Mouse (Mus musculus) c-Kit-positive CD71-positive TER-119-negative erythroid progenitor cells, embryonic 14.5 days (primary cell): ENCODE results near the gene Tnrc6a.

ENCODE experiments used
- DNase-seq: peaks from one replicate; pipeline ENCODE4 v3.0.0-alpha.2; 2013; ENCODE audit warnings: low read depth

Tnrc6a gene

DNA sequence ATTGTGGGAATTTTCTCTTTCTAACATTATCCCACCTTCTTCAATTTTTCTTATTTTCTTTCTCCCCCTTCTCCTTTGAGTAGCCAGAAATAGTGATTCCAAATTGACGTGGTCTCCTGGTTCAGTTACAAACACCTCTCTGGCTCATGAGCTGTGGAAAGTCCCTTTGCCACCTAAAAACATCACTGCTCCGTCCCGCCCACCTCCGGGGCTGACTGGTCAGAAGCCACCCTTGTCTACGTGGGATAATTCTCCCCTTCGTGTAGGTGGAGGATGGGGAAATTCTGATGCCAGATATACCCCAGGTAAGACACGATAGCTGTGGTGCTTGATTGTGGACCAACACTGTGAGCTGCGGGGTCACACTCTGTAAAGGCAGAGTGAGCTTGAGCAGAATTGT, 66.1 kb downstream of the Tnrc6a start:
- no peak for DNase-seq

DNA sequence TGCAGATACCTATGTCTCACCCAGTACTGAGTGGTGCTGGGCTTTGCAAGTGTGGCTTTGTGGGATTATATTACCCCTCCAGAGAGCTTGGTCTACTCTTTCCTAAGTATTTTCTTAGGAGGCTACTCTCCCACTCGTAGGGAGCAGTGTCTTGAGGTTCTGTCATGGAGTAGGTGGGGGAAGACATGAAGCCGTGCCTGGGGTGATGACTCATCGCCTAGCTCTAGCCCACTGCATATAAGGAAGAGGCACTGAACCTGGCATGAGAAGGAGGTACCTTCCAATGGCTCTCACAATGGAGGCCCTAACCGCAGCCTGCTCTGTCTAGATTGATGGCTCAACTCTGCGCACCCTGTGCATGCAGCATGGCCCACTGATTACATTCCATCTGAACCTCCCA, 68.0 kb downstream of the Tnrc6a start:
- no peak for DNase-seq

DNA sequence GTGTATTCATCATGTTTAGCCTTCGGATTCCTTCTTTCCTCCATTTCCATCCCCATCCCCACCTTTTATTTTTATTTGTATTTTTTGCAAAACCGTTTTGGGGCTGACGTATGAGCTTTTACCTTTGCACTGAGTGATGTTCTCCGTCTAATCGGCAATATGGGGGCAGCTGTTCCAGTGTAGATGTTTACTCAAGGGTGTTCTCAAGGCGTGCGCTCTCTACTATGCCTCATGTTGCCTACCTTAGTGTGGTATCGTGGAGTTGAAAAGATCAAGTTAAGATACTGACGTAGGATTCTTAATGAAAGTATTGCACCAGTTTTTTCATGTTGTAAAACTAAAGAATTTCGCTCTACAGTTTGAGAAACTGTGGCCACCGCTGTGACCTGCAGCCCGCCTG, 69.5 kb downstream of the Tnrc6a start:
- DNase-seq: no peak

DNA sequence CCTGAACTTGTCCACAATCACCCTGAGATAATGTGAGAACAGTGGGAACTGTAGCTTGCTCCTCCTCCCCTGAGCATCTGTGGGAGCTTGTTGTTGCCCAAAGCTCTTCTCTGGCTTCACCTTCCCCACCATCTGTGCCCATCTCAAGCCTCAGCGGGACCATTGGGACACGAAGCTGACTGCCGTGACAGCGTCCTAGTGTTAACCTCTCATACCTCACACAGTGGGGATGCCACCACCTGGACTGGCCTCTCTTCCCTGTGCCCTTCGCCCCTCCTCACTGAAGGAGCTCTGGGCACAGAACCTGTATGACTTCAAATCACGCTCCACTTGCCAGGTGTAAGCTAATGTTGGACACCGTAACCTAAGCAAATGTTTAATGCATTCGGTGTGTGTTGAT, 71.0 kb downstream of the Tnrc6a start:
- DNase-seq: no peak

DNA sequence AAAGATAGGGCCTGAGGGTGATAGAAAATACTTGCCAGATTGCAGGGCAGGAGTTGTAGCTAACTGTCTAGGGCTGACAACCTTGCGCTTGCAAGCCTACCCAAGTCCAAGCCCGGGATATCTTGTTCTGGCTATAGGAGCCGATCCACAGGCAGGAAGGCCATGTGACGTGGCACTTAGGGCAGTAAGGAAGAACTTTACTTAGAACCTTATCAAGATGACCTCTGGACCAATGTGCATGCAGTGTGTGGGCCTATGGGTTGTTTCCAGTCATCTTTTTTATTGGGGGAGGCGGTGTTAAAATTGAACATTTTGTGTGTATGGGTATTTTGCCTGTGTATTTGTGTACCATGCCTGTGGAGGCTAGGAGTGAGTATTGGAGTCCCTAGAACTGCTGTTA, 72.7 kb downstream of the Tnrc6a start:
- no peak for DNase-seq

DNA sequence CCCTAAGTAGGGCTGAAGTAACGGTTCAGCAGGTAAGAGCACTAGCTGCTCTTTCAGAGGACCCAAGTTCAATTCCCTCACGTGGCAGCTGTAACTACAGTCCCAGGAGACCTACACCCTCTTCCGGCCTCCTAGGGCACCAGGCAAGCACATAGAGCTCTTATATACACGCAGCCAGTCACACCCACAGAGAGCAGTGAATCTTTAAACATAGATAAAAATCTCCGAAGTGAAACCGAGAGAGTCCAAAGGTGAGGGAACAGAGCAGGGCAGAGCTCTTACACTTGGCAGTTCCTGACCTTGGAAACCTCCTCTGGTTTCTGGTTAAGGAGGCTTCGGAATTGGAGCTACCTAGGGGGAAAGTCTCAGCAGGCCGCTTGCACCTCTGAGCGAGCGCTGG, 75.0 kb downstream of the Tnrc6a start:
- no peak for DNase-seq

DNA sequence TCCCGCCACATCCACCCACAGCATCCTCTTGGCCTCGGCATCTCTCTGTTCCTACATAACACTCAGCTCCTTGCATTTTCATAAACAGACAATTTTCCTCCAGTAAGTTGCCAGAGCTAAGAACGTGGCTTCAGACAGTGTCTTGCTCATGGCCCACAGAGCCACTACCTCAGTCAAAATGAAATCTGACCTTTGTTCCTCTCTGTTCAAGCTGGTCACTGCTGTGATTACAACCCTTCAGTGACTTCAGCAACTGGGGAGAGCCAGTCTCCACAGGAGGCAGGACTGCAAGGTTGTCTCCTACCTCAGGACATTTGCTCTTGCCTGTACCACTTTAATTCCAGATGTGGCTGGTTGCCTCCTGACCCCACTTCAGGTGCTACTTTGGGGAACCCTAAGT, 75.5 kb downstream of the Tnrc6a start:
- DNase-seq: no peak

DNA sequence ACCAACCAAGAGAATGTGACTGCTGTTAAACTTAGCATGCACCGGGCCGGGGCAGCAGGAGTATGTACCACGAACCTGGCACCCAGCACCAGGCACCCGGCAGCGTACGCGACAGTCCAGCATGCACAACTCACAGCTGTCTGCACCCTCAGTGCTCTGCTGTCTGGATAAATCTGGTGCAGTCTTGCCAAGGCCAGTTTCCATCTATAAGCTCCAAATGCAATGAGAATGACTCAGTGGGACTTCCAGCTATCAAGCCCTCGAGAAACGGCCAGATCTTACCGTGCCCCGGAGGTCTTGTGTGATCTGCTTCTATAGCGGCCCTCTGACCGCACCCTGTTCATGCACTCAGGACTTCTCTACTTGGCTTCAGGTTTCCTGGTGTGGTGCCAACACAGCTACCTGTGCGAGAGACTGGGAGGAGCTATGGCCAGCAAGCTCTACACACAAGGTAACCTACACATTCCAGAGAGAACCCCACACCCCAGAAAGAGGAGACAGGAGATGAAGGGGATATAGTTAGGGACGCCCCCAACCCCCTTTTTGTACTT, 76.0 kb downstream of the Tnrc6a start:
- no peak for DNase-seq

DNA sequence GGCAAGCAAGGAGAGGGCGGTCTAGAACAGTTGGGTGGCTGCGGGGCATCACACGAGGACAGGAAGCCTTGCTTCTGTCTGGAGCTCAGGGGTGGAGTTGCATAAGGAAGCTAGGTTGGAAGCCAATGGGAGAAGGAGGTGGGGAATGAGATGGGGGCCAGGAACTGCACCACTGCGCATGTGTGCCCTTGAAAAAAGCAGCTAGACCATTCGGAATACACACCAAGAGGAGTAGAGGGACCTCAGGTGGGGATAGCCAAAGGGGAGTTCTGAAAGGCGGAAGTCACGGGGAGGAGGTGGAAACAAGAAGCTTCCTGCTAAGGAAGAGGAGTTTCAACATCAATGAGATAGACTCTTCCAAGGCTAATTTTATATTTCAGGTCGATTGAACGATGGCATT, 77.0 kb downstream of the Tnrc6a start:
- DNase-seq: no peak

DNA sequence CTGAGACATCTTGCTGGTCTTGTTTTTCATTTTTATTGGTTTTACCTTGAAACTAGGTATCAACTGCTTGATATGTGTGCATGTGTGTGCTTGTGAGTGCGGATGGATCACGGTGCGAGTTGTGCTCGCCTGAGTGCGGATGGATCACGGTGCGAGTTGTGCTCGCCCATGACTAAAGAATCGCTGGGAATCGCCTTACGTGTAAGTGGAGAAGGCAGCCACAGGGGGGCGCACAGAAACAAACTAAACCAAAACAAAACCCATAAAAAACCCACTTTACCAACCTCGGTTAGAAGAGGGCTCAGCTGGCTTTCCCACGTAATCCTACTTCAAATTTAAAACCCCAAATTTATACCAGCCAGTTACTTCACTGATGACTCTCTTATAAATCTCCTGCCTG, 81.6 kb downstream of the Tnrc6a start:
- peak; percentile 34 for DNase-seq

DNA sequence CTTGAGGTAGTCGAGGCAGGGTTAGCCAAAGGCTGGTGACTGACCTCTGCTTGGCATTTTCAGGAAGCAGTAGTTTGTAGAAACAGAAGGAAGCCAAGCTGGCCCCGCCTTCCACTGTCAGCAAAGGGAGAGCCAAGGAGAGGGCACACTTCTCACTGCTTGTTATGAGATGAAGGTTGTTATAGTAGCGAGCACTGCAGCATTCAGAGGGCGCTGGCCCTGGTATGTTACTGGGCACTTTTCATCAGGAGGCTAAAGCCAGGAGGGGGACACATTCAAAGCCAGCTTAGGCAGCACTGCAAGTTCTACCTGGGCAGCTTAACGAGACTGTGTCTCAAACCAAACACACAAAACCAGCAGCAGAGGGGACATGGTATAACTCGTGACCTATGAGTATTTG, 83.9 kb downstream of the Tnrc6a start:
- DNase-seq: no peak

DNA sequence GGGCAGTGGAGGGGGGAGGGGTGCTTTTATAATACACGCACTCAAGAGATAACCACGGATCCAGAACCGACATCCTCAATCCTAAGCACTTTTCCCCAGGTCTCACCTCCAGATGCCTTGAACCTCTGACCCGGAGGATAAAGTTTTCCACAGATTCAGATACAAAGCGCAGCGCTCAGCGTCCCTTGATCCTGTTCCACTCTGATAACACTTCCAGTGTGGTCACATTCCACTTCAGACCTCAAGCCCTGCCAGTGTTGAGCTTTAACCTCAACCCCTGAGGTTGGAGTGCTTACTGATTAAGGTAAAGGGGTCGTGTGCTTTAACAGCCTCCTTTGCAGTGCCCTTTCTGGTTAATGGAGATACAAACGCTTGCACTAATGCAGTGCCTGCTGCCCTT, 86.2 kb downstream of the Tnrc6a start:
- DNase-seq: no peak

DNA sequence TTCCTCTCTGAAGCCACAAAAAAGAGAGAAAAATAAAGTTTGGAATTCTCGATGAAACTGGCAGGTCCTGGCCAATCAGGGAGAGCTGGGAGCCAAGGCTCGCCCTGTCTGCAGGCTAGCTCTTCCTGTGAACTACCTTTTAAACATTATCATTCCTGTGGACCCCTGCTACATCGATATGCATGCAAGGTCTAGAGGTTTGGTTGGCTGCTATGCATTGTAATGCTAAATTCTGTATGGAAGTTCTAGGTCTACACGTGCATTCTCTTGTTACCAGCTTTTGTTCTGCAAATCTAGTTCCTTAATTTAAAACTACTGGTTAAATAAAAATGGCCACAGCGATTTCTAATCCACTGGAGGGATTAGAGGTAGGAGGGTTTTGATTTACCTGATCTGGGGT, 87.8 kb downstream of the Tnrc6a start:
- DNase-seq: no peak

DNA sequence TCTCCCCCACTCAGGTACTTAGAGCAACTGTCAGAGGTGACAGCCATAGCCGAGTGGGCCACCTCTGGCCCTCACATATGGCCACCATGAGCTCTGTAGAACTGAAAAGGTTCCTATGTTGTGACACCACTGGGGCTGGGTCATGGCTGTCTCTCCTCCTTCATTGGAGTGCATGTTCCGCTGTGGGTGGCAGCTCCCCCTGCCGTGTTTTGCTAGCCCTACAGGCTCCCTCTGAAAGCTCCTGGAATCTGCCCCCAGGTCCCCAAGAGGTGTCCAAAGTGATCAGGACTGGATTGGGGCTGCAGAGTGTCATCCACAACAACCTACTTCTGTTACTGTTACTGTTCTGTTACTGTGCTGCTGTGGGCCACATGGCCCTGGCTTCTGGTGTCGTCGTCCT, 88.6 kb downstream of the Tnrc6a start:
- DNase-seq: no peak

DNA sequence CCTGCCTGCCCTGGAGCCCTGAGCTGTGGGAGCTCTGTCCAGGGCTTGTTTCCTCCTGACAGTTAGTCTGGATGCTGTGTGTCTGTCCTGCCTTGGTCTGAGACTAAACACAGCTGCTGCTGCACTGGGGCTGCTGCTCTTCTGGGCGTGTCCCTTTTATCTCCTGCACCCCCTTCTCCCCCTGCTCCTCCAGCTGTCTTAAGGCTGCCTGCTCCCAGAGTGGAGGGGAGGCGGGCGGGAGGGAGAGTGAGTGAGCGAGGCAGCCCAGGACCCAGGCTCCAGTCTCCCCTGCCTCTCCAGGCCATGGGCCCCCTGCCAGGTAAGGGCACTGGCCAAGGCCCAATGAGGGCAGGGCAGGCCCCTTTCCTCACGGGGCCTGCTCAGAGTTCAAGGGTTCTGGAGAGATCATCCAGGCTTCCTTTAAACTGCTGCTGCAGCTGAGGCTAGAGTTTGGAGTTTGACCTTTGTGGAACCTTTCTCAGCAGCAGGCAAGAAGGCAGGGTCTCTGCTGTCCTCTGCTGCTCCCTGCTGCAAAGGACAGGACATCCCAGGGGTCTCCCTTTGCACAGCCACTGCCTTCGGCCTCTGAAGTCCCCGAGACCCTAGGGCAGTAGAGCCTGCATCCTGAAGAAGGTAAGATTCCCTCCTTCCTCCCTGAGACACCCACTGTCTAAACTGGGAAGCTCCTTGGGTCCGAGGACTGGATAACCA, 90.8 kb downstream of the Tnrc6a start, which contains the start of gene Slc5a11:
TSS of gene Slc5a11 (plus strand) at position 416 of the 711 bp plus-strand sequence.
- no peak for DNase-seq

DNA sequence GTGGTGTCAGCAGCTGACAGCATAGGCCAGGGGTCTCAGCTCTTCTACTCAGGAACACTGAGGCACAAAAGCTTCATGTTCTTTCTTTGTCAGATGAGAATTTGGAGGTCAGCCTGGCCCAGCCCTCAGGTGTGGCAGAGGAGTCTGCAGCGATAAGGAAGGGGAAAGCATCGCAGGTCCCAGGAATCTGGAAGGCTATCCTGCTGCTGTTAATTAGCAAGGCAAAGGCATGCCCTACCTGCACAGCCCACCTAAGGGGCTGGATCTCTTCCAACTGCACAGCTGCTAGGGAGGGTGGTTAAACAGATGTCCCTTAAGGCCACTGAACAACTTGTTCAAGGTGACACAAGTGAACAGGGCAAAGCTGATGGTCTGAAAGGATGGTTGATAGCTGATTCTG, 91.5 kb downstream of the Tnrc6a start:
- no peak for DNase-seq

DNA sequence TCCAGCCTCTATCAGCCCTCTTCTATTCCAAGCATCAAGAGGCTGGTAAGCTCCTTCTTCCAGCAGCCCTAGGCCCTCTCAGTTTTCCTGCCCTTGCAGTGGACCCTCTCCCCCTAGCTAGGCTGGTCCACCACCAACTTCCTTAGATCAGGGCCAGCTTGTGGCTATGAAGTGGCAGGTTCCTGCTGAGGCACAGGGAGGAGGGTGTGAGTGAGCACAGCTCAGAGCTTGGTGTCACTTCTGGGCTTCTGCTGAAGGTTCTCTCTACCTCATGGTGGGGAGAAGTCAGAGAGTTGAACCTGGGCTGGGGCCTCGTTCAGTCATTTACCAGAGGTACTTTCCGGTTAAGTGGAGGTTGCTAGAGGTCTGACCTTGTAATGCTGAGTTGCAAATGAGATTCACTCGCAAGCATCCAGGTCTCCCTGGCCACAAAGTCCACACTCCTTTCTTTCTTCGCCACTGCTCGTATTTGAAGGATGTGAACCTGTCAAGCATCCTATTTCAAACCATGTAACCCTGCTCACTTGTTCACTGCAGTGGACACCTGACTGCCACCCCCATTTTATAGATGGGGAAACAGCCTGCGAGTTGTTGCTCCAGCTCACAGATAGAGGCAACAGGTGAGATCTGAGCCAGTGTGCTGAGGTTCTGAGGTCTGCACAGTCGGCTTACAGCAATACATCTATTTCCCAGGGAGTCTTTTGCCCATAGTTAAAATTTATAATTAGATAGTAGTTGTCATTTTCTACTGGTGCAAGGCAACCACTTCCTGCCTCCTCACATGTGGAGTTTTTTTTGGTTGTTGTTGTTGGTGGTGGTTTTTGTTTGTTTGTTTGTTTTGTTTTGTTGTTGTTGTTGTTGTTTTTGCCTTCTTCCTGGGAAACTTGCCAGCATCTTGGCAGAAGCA, 94.0 kb downstream of the Tnrc6a start:
- no peak for DNase-seq

DNA sequence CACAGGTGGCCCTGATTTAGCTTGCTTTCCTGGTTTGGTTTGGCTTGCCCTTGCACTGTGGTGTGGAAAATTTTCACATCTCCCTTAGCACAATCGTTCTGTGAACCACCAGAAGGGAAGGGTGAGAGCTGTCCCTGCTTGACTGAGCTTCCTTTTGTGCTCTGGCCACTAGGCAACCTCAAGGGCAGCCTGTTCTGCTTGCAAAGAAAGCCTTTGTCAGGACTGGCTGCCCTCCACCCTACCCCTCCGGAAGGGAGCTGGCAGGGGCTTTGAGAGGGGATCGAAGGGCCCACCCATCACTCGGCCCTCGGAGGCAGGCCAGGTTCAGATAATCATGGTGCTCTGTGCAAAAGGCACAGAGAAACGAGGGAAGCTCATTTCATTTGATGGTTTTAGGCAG, 94.9 kb downstream of the Tnrc6a start:
- DNase-seq: no peak

DNA sequence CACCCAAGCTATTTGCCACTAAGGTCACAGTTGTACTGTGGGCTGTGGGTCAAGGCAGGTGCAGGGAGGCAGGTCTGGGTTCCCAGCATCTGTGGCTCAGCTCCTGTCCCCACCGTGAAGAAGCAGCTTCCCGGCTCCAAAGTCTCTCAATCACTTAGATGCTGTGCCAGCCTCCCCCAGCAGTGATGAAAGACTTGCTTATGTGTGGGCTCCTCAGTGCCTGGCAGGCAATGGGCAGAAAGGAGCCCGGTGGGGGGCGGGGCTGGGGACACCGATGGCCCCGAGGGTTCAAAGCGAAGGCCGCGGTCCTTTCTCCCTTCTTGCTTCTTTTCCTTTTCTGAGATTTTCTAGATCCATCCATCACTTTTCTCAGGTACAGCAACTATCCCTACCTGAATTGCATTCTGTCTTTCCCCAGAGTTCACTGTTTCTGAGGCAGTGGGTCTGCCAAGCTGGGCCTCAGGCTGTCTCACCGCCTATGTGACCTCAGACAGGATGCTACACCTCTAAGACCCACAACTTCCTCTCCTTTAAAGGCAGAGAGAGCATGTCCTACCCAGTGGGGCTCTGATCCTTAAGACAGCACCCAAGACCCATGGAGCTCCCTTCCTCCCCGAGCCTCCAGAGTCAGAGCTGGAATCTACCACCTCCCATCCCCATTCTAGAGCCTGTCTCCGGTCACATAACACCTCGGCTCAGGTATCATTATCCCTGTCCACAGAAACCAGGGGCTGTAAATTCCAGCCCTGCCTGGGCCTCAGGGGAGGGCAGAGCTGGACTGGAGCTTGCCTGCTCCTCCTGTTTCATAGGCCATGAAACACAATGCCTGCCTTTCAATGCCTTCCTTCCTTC, 96.3 kb downstream of the Tnrc6a start:
- DNase-seq: no peak

DNA sequence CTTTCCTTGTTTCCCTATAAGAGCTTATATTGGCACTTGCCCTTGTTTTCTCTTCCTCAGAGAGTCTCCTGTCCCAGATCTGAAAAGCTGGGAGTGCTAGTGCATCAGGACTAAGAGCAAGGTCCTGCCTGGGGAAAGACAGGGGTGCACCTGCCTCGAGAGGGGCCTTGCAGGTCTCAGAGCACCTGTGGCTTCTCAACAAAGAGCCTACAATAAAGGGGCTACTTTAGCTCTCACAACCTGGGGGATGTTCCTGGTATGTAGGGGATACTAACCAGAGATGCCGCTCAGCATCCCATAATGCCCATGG, 96.9 kb downstream of the Tnrc6a start:
- no peak for DNase-seq

DNA sequence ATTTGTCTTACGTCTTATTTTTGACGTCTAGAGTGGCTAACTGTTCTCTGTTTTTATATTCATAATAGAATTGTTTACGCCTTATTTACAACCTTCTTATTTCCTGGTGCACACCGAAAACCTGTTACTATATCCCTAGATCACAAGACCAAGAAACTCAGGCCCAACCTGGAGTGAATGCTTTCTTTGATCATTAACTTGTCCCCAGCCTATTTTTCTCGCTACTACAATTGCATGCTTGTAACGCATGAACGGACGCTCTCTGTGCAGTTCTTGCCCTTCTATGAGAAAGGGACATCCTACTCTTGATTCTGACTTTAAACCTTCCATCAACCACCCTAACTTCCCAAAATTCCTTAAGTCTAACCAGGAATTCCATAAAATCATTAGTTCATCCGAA, 100.4 kb downstream of the Tnrc6a start:
- DNase-seq: no peak

DNA sequence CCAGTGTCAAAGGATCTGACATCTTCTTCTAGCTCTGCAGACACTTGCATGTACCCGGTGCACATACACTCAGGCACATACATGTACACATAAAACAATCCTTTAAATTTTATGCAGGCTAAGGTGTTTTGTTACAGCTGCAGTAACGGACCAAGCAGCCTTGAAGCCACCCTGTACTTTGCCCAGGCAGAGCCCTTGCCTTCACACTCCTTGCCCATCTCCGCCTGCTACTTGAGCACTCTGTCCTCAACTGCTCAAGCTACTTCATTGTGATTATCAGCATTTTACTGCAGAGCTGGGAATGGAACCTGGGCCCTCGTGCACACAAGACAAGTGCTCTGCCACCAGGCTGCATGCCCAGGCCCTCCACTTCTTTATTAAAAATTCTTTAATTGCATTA, 101.5 kb downstream of the Tnrc6a start:
- DNase-seq: no peak
